Mouse (Mus musculus): ENCODE measurements around the gene Ralgps2. TPM values are rescaled to one million over a fixed set of nuclear protein-coding genes. Genes with fewer than 3 reads are reported as not detected.

The Ralgps2 gene
- total and polyA plus RNA-seq, 3 experiments, result 7.8 to 16.4 TPM; not detected in 1

GRCm38 (mm10) chr1:156922921-156923320, 16.5 kb downstream of the Ralgps2 start:
- no peak for DNase-seq (ENCODE audit: low read depth, low spot score)
- TF ChIP-seq MAX (IDR thresholded peaks at IDR 0.05; ENCODE audit: low read length) (no peak), TBP (IDR thresholded peaks at IDR 0.05; ENCODE audit: low read depth, low read length) (no peak), UBTF (IDR thresholded peaks at IDR 0.05; ENCODE audit: borderline replicate concordance, insufficient read depth, low read depth, low read length) (no peak)
- Histone ChIP-seq H3K27me3 (ENCODE audit: control insufficient read depth in 1 of 2, insufficient read depth in 2 of 2, low read length in 2 of 2) (no peaks in the 10 kb centered on the region), H3K4me3 (ENCODE audit: control insufficient read depth in 1 of 2, insufficient read depth in 1 of 2, low read depth in 2 of 2, low read length in 2 of 2) (no peak overlapping the region), H3K36me3 (ENCODE audit: control insufficient read depth in 1 of 2, insufficient read depth in 2 of 2, low read length in 2 of 2) (peaks cover 0 to 10% of the 10 kb centered on the region in 2 experiments; a peak in 2 of 4 replicates), H3K4me1 (ENCODE audit: control insufficient read depth in 1 of 2, insufficient read depth in 2 of 2, low read length in 2 of 2) (peaks cover 0 to 8% of the 10 kb centered on the region in 2 experiments; a peak in 2 of 4 replicates), H3K9me3 (replicated peaks; ENCODE audit: insufficient read depth, low read length) (no peaks in the 10 kb centered on the region), H3K27ac (ENCODE audit: control insufficient read depth, low read depth, low read length) (no peak overlapping the region), H3K79me2 (ENCODE audit: control insufficient read depth, insufficient read depth, low read length, poor library complexity) (no peaks in the 10 kb centered on the region), H3K9ac (ENCODE audit: control insufficient read depth, low read depth, low read length, poor library complexity, severe bottlenecking) (no peak overlapping the region)

- Histone ChIP-seq H3K36me3 (ENCODE audit: control insufficient read depth in 1 of 2, insufficient read depth in 2 of 2, low read length in 2 of 2) (peaks cover 0 to 4% of the 10 kb centered on the region in 2 experiments; a peak in 2 of 4 replicates), H3K4me1 (ENCODE audit: control insufficient read depth in 1 of 2, insufficient read depth in 2 of 2, low read length in 2 of 2) (peaks cover 0 to 8% of the 10 kb centered on the region in 2 experiments; a peak in 2 of 4 replicates), H3K27me3 (ENCODE audit: control insufficient read depth in 1 of 2, insufficient read depth in 2 of 2, low read length in 2 of 2) (no peaks in the 10 kb centered on the region), H3K4me3 (ENCODE audit: control insufficient read depth in 1 of 2, insufficient read depth in 1 of 2, low read depth in 2 of 2, low read length in 2 of 2) (no peak overlapping the region), H3K79me2 (ENCODE audit: control insufficient read depth, insufficient read depth, low read length, poor library complexity) (no peaks in the 10 kb centered on the region), H3K9ac (ENCODE audit: control insufficient read depth, low read depth, low read length, poor library complexity, severe bottlenecking) (no peak overlapping the region), H3K9me3 (replicated peaks; ENCODE audit: insufficient read depth, low read length) (no peaks in the 10 kb centered on the region), H3K27ac (ENCODE audit: control insufficient read depth, low read depth, low read length) (no peak overlapping the region)
- peak; percentile 65 for DNase-seq (ENCODE audit: low read depth, low spot score)
- TF ChIP-seq GATA1 (IDR thresholded peaks at IDR 0.05; ENCODE audit: low read depth, low read length) (no peak), TCF12 (IDR thresholded peaks at IDR 0.05; ENCODE audit: low read depth, low read length) (no peak), ELF1 (IDR thresholded peaks at IDR 0.05; ENCODE audit: low read depth, low read length) (peak; percentile 45; the same call in 1 of the 2 replicates), MAX (IDR thresholded peaks at IDR 0.05; ENCODE audit: low read length) (0 out of 2 replicates have a peak, but pooled peaks have one; percentile 8)
Measured at GRCm38 (mm10) chr1:156921290-156921994, 18.0 kb downstream of the Ralgps2 start.

- no peaks in the 10 kb centered on the region for H3K9me3 ChIP-seq (replicated peaks; ENCODE audit: insufficient read depth, low read length)
- no peak overlapping the region for H3K9ac ChIP-seq (ENCODE audit: control insufficient read depth, low read depth, low read length, poor library complexity, severe bottlenecking)
- no peaks in the 10 kb centered on the region for H3K27me3 ChIP-seq (ENCODE audit: control insufficient read depth in 1 of 2, insufficient read depth in 2 of 2, low read length in 2 of 2)
- no peaks in the 10 kb centered on the region for H3K79me2 ChIP-seq (ENCODE audit: control insufficient read depth, insufficient read depth, low read length, poor library complexity)
- peaks cover 0 to 4% of the 10 kb centered on the region in 2 experiments; a peak in 2 of 4 replicates for H3K36me3 ChIP-seq (ENCODE audit: control insufficient read depth in 1 of 2, insufficient read depth in 2 of 2, low read length in 2 of 2)
- DNase-seq (ENCODE audit: low read depth, low spot score), result peak; percentile 86
- H3K4me1 ChIP-seq (ENCODE audit: control insufficient read depth in 1 of 2, insufficient read depth in 2 of 2, low read length in 2 of 2), result peaks cover 0 to 8% of the 10 kb centered on the region in 2 experiments; a peak in 2 of 4 replicates
- H3K27ac ChIP-seq (ENCODE audit: control insufficient read depth, low read depth, low read length), result no peak overlapping the region
- no peak overlapping the region for H3K4me3 ChIP-seq (ENCODE audit: control insufficient read depth in 1 of 2, insufficient read depth in 1 of 2, low read depth in 2 of 2, low read length in 2 of 2)
- peak; percentile 94 for TF ChIP-seq SMC3 (IDR thresholded peaks at IDR 0.05; ENCODE audit: low read depth, low read length)
- TF ChIP-seq RAD21 (IDR thresholded peaks at IDR 0.05; ENCODE audit: low read depth, low read length), result peak; percentile 93
- peak; percentile 17 to 92 (median 52); a peak in 4 of 6 replicates for TF ChIP-seq CTCF (IDR thresholded peaks at IDR 0.05 in 2 of 3, conservative IDR thresholded peaks at IDR 0.05 in 1 of 3; ENCODE audit: control insufficient read depth in 1 of 3, insufficient read depth in 1 of 3, low read depth in 2 of 3, low read length in 3 of 3, poor library complexity in 1 of 3, severe bottlenecking in 1 of 3)
- peak; percentile 85 for TF ChIP-seq ZC3H11A (IDR thresholded peaks at IDR 0.05; ENCODE audit: low read depth, low read length)
- no peak for TF ChIP-seq BHLHE40 (IDR thresholded peaks at IDR 0.05; ENCODE audit: borderline replicate concordance, low read depth, low read length)
- no peak for TF ChIP-seq E2F4 (IDR thresholded peaks at IDR 0.05; ENCODE audit: borderline replicate concordance, low read depth, low read length)
Measured at GRCm38 (mm10) chr1:156917460-156917859, 22.0 kb downstream of the Ralgps2 start.
